Mouse (Mus musculus) limb, embryonic 11.5 days (tissue): ENCODE data around the gene Fbll1. TPM values are rescaled to one million over a fixed set of nuclear protein-coding genes. Genes with fewer than 3 reads are reported as not detected.
"Not testable (repeated sequence)": the region's sequence is repeated elsewhere in the genome, so short reads cannot be mapped to it uniquely, and the experiment has no call there.

Source experiments
- ATAC-seq: fragments of 200-750 bp; cut with Nextera tagmentation; 2 replicates; pipeline ENCODE4 v1.8.0; 2017; ENCODE audit warnings: low read depth; ENCODE audit not compliant: insufficient number of reproducible peaks, low FRiP score, low TSS enrichment
- DNase-seq: peaks from one replicate; pipeline ENCODE4 v3.0.0-alpha.2; 2015; ENCODE audit warnings: low spot score
- H3K27ac ChIP-seq: fragments of 300-500 bp; sonication (generic); replicated peaks from 2 replicates; pipeline ENCODE4 v1.5.1; 2014; ENCODE audit warnings: low read depth, mild to moderate bottlenecking, low read length
- H3K27me3 ChIP-seq: fragments of 300-500 bp; sonication (generic); 2 replicates; pipeline ENCODE4 v1.6.1; 2014; ENCODE audit warnings: mild to moderate bottlenecking, low read length, mixed read lengths; ENCODE audit not compliant: control insufficient read depth, insufficient read depth
- H3K36me3 ChIP-seq: fragments of 300-500 bp; sonication (generic); 2 replicates; pipeline ENCODE4 v1.6.1; 2014; ENCODE audit warnings: mild to moderate bottlenecking, low read length, moderate library complexity, mixed read lengths; ENCODE audit not compliant: control insufficient read depth, insufficient read depth
- H3K4me1 ChIP-seq: fragments of 300-500 bp; sonication (generic); 2 replicates; pipeline ENCODE4 v1.6.1; 2014; ENCODE audit warnings: low read length, mixed read lengths; ENCODE audit not compliant: control insufficient read depth, insufficient read depth
- H3K4me2 ChIP-seq: fragments of 300-500 bp; sonication (generic); 2 replicates; pipeline ENCODE4 v1.6.1; 2014; ENCODE audit warnings: low read depth, mild to moderate bottlenecking, moderate library complexity; ENCODE audit not compliant: severe bottlenecking
- H3K4me3 ChIP-seq: fragments of 300-500 bp; sonication (generic); 2 replicates; pipeline ENCODE4 v1.5.1; 2014; ENCODE audit warnings: low read depth, low read length
- H3K9ac ChIP-seq: fragments of 300-500 bp; sonication (generic); 2 replicates; pipeline ENCODE4 v1.6.1; 2014; ENCODE audit warnings: mild to moderate bottlenecking, low read length
- H3K9me3 ChIP-seq: fragments of 300-500 bp; sonication (generic); 2 replicates; pipeline ENCODE4 v1.6.1; 2016; ENCODE audit warnings: low read length; ENCODE audit not compliant: control insufficient read depth
- WGBS: fragments of 180-500 bp; shearing (Covaris S2); extraction: QIAGEN DNeasy Blood & Tissue Kit; methylation state at CpG from one replicate; pipeline ENCODE4 v1.1.7; 2014; 5-methylcytosine and 5-hydroxymethylcytosine counted together
- polyA plus RNA-seq: library from polyadenylated mRNA; unstranded; fragments of >200 nt; fragmentation: Nextera tagmentation; extraction: Ambion mirVana; gene quantifications from 2 replicates; pipeline ENCODE4 v1.2.1, GENCODE M21; 2014

Gene Fbll1
- polyA plus RNA-seq = not detected in 2 replicates

DNA sequence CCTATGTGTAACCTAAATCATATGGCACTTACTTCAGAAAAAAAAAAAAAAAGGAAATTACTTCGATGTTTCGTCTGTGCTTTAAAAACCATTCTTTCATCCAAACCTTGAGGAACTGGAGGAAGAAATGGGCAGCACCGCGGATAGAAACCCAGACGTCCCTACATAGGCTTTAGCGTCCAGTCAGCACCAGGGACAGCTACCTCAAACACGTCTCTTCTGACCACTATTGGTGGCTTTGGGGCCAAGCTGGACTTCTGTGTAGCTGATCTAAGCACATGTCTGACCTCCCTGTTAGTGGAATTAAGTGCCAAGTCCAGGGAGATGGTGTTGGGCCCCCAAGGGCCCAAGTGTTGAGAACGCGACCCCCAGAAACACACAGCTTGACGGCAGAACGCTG, at the start of gene Fbll1:
Gene Fbll1, minus strand, starts transcription at position 11 of the 400 bp plus-strand sequence.
- Histone ChIP-seq H3K4me3 (peak within 1 kb of the TSS; percentile 25), H3K4me1 (peaks cover 5% of the 10 kb centered on the region; the same call in 1 of the 2 replicates), H3K9ac (no peak within 1 kb of the TSS), H3K4me2 (peak within 1 kb of the TSS; percentile 63), H3K27me3 (peaks cover 33% of the 10 kb centered on the region), H3K36me3 (no peaks in the 10 kb centered on the region), H3K27ac (no peak within 1 kb of the TSS), H3K9me3 (no peaks in the 10 kb centered on the region)
- DNase-seq (peak; percentile 87), ATAC-seq (no peak)
- 20% methylated on average over 11 of the region's 11 CpGs for WGBS

DNA sequence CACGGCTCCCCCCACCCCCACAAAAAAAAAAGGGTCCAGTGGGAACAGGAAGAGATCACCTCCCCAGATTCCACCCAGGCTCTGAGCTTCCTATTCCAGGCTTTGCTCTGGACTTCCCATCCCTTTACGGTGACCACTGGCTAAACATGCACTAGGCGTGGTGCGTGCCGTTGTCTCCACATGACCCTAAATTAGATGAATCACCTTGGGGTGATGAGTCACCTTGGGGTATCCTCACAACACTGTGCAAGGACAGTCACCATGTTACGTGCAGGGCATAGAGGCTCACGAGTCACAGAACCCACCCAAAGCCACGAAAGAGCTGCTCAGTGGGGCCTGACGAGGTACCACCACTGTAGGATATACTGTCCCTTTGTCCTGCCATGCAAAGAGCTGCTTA, 45.6 kb upstream of the Fbll1 start:
- H3K27ac ChIP-seq = no peak overlapping the region
- H3K4me2 ChIP-seq = no peak overlapping the region
- no peak for ATAC-seq
- H3K4me3 ChIP-seq = no peak overlapping the region
- no peak for DNase-seq
- H3K9me3 ChIP-seq = no peaks in the 10 kb centered on the region
- H3K9ac ChIP-seq = no peak overlapping the region
- no peaks in the 10 kb centered on the region for H3K36me3 ChIP-seq
- no peaks in the 10 kb centered on the region for H3K27me3 ChIP-seq
- 90% methylated on average over 9 of the region's 9 CpGs for WGBS
- H3K4me1 ChIP-seq = no peaks in the 10 kb centered on the region

DNA sequence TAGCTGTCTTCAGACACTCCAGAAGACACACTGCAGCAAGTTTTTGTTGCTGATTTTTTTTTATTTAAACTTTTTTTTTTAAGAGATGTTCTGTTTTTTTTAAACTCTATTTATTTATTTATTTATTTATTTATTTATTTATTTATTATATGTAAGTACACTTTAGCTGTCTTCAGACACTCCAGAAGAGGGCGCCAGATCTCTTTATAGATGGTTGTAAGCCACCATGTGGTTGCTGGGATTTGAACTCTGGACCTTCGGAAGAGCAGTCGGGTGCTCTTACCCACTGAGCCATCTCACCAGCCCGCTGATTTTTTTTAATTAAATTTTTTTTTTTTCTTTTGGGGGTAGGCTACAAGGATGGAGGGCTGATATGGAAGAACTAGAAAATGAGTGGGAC, 43.9 kb upstream of the Fbll1 start:
- not testable (repeated sequence) for H3K4me1 ChIP-seq, H3K27ac ChIP-seq, H3K9ac ChIP-seq, H3K36me3 ChIP-seq, H3K4me2 ChIP-seq, H3K27me3 ChIP-seq, ATAC-seq, H3K9me3 ChIP-seq, DNase-seq, H3K4me3 ChIP-seq
- 77% methylated on average over 4 of the region's 4 CpGs for WGBS

DNA sequence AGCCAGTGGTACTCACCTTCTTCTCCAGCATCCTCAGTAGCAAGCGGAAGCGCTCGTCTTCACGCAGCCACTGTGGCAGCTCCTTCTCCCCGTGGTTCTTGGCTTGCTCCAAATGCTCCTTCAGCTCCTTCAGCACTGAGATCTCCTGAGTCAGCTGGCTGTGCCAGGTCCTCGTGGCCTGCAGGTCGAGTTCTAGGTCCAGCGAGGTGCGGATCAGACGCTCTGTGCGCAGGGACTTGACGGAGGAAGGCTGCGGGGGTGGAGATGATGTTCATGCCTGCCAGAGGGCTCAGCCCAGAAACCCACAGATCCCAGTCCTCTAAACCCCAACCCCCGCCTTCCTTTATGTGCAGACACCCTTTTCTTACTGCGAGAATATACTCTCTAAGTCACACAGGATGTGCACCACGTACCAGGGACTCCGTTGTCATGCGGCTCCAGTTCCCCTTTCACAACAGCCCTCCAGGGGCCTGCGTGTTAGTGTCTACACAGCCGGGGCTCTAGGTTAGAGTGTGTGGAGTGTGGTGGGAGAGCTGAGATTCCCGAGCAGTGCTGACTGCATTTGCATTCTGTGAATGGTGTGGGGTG, 43.1 kb upstream of the Fbll1 start:
- H3K9ac ChIP-seq = no peak overlapping the region
- H3K27me3 ChIP-seq = no peaks in the 10 kb centered on the region
- H3K4me1 ChIP-seq = no peaks in the 10 kb centered on the region
- DNase-seq = no peak
- no peak for ATAC-seq
- H3K4me2 ChIP-seq = no peak overlapping the region
- no peak overlapping the region for H3K4me3 ChIP-seq
- 91% methylated on average over 21 of the region's 21 CpGs for WGBS
- no peaks in the 10 kb centered on the region for H3K36me3 ChIP-seq
- no peaks in the 10 kb centered on the region for H3K9me3 ChIP-seq
- no peak overlapping the region for H3K27ac ChIP-seq

DNA sequence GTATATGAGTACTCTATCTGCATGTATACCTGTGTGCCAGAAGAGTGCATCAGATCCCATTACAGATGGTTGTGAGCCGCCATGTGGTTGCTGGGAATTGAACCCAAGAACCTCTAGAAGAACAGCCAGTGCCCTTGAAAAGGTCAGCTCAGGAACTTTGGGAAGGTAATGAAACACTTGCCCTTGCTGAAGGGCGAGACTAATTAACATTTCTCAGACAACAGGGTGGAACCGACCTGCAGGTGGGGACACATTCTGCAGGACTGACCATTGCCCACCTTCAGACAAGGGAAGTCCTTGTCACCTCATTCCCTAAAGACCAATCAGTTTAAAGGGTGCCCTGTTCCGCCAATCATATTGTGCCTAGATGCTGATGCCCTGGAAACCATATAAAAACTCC, 42.1 kb upstream of the Fbll1 start:
- not testable (repeated sequence) for H3K27ac ChIP-seq, H3K9me3 ChIP-seq, DNase-seq, H3K4me1 ChIP-seq, H3K36me3 ChIP-seq, H3K9ac ChIP-seq, ATAC-seq, H3K27me3 ChIP-seq, H3K4me3 ChIP-seq, H3K4me2 ChIP-seq
- 87% methylated on average over 4 of the region's 4 CpGs for WGBS

DNA sequence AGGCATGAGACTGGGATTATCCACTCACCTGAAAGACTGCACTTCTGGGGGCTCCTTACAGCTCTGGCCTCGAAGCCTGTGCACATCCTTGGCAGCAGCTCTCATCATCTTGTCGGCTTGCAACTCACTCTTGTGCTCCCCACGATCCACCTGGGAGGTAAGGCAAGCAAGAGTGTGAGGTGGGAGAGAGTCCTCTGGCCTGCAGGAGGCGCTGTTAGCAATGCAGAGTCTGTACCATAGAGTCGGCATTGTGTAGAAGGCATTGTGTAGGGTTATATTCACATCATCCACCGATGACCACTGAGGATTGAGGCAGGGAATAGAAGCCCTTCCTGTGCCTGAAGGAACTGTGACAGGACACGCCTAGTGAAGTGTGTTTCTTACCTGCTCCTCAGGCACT, 41.6 kb upstream of the Fbll1 start:
- H3K4me1 ChIP-seq = no peaks in the 10 kb centered on the region
- H3K36me3 ChIP-seq = no peaks in the 10 kb centered on the region
- no peak for ATAC-seq
- WGBS = 85% methylated on average over 7 of the region's 7 CpGs
- H3K9me3 ChIP-seq = no peaks in the 10 kb centered on the region
- no peak overlapping the region for H3K9ac ChIP-seq
- H3K27me3 ChIP-seq = no peaks in the 10 kb centered on the region
- no peak overlapping the region for H3K4me2 ChIP-seq
- H3K27ac ChIP-seq = no peak overlapping the region
- DNase-seq = peak; percentile 38
- H3K4me3 ChIP-seq = no peak overlapping the region

DNA sequence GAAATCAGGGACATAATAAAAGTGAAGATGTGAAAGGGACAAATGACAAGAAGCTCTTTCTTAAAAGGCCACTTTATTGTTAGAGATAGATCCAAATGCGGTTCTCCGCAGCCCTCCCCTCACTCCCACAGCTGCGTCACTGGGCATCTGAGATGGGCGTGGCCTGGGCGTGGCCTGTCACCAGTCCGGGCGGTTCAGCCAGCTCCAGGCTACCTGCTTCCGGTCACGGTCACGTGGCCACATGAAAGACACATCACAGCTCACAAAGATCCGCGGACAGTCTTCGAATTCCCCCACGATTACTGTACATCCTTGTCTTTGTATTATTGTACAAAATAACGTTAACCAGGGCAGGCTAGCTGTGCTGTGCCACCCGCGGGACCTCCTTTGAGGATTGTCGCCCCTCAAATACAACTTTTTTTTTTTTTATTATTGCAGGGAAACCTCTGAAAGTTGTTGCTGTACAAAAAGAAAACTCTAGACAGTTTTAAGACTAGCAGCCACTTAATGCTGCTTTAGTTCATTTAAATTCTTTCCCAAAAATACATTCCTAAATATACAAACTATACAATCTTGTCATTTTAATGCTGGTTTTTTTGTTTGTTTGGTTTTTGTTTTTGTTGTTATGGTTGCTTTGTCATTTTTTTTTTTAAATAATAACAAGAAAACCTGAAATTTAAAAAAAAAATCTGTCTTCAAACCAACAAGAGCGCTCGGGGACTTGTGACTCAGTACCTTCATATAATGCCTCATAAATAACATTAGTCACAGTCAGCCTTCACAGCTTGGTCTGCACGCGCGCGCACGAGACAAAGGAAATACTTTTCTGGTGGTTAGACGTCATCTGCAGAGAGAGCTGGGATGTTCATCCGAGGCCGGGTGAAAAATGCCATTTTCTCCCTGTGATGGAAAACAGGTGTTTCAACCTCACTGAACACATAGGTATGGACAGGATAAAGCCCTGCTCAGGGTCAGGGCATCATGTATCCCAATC, 40.0 kb upstream of the Fbll1 start:
- no peaks in the 10 kb centered on the region for H3K27me3 ChIP-seq
- H3K27ac ChIP-seq = no peak overlapping the region
- H3K4me3 ChIP-seq = peak overlapping the region; percentile 23; the same call in 1 of the 2 replicates
- WGBS = 24% methylated on average over 28 of the region's 28 CpGs
- 0 out of 2 replicates have a peak overlapping the region, but pooled peaks have one; percentile 37 for H3K9ac ChIP-seq
- ATAC-seq (peak; percentile 88), DNase-seq (peak; percentile 95)
- peak overlapping the region; percentile 45 for H3K4me2 ChIP-seq
- 0 out of 2 replicates have a peak, but pooled peaks cover under 1% of the 10 kb centered on the region for H3K4me1 ChIP-seq
- H3K36me3 ChIP-seq = no peaks in the 10 kb centered on the region
- no peaks in the 10 kb centered on the region for H3K9me3 ChIP-seq
